Mouse (Mus musculus) MEL (cell line): ENCODE data around the gene Col4a1.

Experiments
- CTCF ChIP-seq, 3 experiments: IDR thresholded peaks in 2 of 3; conservative IDR thresholded peaks in 1 of 3; 2 replicates each; pipeline ENCODE4 v1.5.1; 2011 to 2012; ENCODE audit warnings: low read length in 3 of 3, low read depth in 2 of 3, mild to moderate bottlenecking in 2 of 3, improper control_type of control experiment in 1 of 3, inconsistent platforms in 1 of 3, mixed read lengths in 1 of 3, moderate library complexity in 1 of 3; ENCODE audit not compliant: control insufficient read depth in 1 of 3, insufficient read depth in 1 of 3, poor library complexity in 1 of 3, severe bottlenecking in 1 of 3
- EP300 ChIP-seq, 2 experiments: IDR thresholded peaks; 2 replicates each; pipeline ENCODE4 v1.6.1; 2011; ENCODE audit warnings: improper control_type of control experiment in 2 of 2, low read length in 2 of 2, low read depth in 1 of 2, mild to moderate bottlenecking in 1 of 2
- ETS1 ChIP-seq: IDR thresholded peaks from 2 replicates; pipeline ENCODE4 v1.6.1; 2012; ENCODE audit warnings: low read depth, mild to moderate bottlenecking, inconsistent platforms, low read length, improper control_type of control experiment, moderate library complexity
- GABPA ChIP-seq: IDR thresholded peaks from 2 replicates; pipeline ENCODE4 v1.6.1; 2012; ENCODE audit warnings: low read depth, mild to moderate bottlenecking, inconsistent platforms, low read length, improper control_type of control experiment, moderate library complexity
- KAT2A ChIP-seq: conservative IDR thresholded peaks from 2 replicates; pipeline ENCODE4 v1.6.1; 2012; ENCODE audit warnings: low read depth, low read length, improper control_type of control experiment, inconsistent platforms
- MAFK ChIP-seq: IDR thresholded peaks from 2 replicates; pipeline ENCODE4 v1.6.1; 2011; ENCODE audit warnings: low read depth, mild to moderate bottlenecking, low read length, improper control_type of control experiment, borderline replicate concordance
- MAX ChIP-seq: IDR thresholded peaks from 2 replicates; pipeline ENCODE4 v1.6.1; 2011; ENCODE audit warnings: low read length, improper control_type of control experiment
- POLR2A ChIP-seq, 2 experiments: IDR thresholded peaks; 2 replicates each; pipeline ENCODE4 v1.6.1; 2011 to 2012; ENCODE audit warnings: low read length in 2 of 2, mild to moderate bottlenecking in 2 of 2, control low read depth in 1 of 2, improper control_type of control experiment in 1 of 2, low read depth in 1 of 2, moderate library complexity in 1 of 2; ENCODE audit not compliant: control insufficient read depth in 1 of 2, insufficient read depth in 1 of 2, poor library complexity in 1 of 2
- POLR2AphosphoS5 ChIP-seq: IDR thresholded peaks from 2 replicates; pipeline ENCODE4 v1.6.1; 2012; ENCODE audit warnings: low read depth, borderline replicate concordance, mild to moderate bottlenecking, inconsistent platforms, low read length, moderate library complexity, mixed read lengths
- SIN3A ChIP-seq: IDR thresholded peaks from 2 replicates; pipeline ENCODE4 v1.6.1; 2012; ENCODE audit warnings: low read length, improper control_type of control experiment, inconsistent platforms
- TBP ChIP-seq: IDR thresholded peaks from 2 replicates; pipeline ENCODE4 v1.8.0; 2011; ENCODE audit warnings: low read depth, low read length, improper control_type of control experiment
- USF1 ChIP-seq: IDR thresholded peaks from 2 replicates; pipeline ENCODE4 v1.6.1; 2014; ENCODE audit warnings: low read depth, mild to moderate bottlenecking, inconsistent platforms, low read length, improper control_type of control experiment, moderate library complexity
- ZC3H11A ChIP-seq: IDR thresholded peaks from 2 replicates; pipeline ENCODE4 v1.6.1; 2012; ENCODE audit warnings: low read depth, mild to moderate bottlenecking, inconsistent platforms, low read length, improper control_type of control experiment

DNA sequence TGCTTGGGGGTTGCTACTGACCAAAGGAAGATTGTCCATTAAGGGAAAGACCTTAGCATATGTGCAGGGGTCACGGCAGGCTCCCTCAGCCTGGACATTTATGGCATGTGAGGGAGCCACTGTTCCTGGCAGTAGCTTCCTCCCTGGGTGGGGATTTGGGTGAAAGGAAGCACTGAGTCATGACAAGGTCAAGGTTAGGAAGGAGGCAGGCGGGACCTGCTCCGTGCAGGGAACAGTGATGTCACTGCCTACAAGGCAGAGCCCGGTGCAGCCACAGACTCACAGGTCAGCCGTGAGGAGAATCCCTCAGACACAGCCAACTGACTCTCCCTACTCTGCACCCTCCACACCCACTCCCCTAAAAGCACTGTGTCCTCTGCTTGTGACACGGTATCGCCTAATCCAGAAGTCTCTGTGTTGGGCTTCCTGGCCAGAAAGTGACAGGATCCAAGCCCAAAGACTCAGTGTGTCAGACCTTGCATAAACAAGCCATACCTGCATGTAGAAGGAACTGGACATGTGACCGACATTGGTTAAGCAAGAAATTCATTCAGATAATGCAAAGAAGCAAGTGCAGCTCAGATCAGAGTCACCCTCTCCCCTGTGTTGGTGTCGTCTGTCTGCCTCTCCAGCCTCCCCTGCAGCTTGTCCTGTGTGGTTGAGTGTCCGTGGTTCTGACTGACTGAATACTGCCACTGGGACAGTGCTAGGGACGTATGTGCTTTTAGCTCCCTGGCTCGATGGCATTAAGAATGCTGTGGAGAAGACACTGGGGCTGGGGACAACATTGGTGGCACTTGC lies 27.9 kb upstream of the Col4a1 start:
- TF ChIP-seq CTCF (IDR thresholded peaks at IDR 0.05 in 2 of 3, conservative IDR thresholded peaks at IDR 0.05 in 1 of 3; ENCODE audit: control insufficient read depth in 1 of 3, insufficient read depth in 1 of 3, low read depth in 2 of 3, low read length in 3 of 3, poor library complexity in 1 of 3, severe bottlenecking in 1 of 3) (no peak), EP300 (IDR thresholded peaks at IDR 0.05; ENCODE audit: low read depth in 1 of 2, low read length in 2 of 2) (no peak), ETS1 (no peak), POLR2A (IDR thresholded peaks at IDR 0.05; ENCODE audit: control insufficient read depth in 1 of 2, insufficient read depth in 1 of 2, low read depth in 1 of 2, low read length in 2 of 2, poor library complexity in 1 of 2) (no peak), SIN3A (no peak), ZC3H11A (no peak), MAX (no peak), KAT2A (no peak), GABPA (no peak), MAFK (no peak), POLR2AphosphoS5 (no peak), TBP (no peak), USF1 (no peak)
